Mouse (Mus musculus): Measurements from ENCODE around the gene Cdca3. TPM values are rescaled to one million over a fixed set of nuclear protein-coding genes. Genes with fewer than 3 reads are reported as not detected.
A peak's percentile ranks its signal among the peaks of the same experiment; 100 is the strongest.
"Not testable (repeated sequence)": the region's sequence is repeated elsewhere in the genome, so short reads cannot be mapped to it uniquely, and the experiment has no call there.

Cdca3 gene
- total RNA-seq, 2 experiments from 2014 or later, result 1.1 to 1.2 TPM

- DNase-seq (ENCODE audit: extremely low spot score in 1 of 2, low spot score in 1 of 2), result peak; percentile 36 to 39
These were observed 20.9 kb upstream of the Cdca3 start, which contains the start of gene Spsb2 for GRCm38 (mm10) chr6:124808358-124809012. Gene Spsb2 (plus strand): TSS chr6:124808661.

DNA sequence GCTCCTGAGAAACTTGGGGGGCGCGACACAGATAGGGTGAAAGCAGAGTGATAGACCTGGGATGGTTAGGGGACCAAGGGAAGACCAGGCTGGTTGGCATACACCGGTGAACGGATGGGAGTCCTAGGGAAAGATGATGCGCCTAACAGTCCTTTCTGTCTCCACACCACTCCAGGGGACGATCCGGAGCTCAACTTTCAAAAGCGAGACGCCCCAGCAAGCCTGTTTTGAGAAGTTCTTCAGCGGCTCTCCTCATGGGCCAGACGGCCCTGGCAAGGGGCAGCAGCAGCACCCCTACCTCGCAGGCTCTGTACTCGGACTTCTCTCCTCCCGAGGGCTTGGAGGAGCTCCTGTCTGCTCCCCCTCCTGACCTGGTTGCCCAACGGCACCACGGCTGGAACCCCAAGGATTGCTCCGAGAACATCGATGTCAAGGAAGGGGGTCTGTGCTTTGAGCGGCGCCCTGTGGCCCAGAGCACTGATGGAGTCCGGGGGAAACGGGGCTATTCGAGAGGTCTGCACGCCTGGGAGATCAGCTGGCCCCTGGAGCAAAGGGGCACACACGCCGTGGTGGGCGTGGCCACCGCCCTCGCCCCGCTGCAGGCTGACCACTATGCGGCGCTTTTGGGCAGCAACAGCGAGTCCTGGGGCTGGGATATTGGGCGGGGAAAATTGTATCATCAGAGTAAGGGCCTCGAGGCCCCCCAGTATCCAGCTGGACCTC lies 20.1 kb upstream of the Cdca3 start:
- peak; percentile 53 to 61 for DNase-seq (ENCODE audit: extremely low spot score in 1 of 2, low spot score in 1 of 2)

DNA sequence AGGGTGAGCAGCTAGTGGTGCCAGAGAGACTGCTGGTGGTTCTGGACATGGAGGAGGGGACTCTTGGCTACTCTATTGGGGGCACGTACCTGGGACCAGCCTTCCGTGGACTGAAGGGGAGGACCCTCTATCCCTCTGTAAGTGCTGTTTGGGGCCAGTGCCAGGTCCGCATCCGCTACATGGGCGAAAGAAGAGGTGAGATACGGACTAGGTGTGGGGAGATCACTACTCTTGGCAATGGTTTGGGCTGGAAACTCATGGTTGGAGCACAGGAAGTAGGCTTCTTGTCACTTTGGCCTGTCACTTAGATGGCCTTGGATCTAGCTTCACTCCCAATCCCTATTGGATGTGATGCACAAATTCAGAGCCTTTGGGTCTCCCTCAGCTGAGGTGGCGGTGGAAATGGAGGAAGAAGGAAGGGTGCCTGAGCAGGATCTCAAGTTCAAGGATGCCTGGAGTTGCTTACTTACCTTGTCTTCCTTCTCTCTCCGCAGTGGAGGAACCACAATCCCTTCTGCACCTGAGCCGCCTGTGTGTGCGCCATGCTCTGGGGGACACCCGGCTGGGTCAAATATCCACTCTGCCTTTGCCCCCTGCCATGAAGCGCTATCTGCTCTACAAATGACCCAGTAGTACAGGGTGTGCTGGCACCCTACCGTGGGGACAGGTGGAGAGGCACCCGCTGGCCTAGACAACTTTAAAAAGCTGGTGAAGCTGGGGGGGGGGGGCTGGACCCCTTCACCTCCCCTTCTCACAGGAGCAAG lies 19.4 kb upstream of the Cdca3 start:
- DNase-seq (ENCODE audit: extremely low spot score in 1 of 2, low spot score in 1 of 2), result no peak

DNA sequence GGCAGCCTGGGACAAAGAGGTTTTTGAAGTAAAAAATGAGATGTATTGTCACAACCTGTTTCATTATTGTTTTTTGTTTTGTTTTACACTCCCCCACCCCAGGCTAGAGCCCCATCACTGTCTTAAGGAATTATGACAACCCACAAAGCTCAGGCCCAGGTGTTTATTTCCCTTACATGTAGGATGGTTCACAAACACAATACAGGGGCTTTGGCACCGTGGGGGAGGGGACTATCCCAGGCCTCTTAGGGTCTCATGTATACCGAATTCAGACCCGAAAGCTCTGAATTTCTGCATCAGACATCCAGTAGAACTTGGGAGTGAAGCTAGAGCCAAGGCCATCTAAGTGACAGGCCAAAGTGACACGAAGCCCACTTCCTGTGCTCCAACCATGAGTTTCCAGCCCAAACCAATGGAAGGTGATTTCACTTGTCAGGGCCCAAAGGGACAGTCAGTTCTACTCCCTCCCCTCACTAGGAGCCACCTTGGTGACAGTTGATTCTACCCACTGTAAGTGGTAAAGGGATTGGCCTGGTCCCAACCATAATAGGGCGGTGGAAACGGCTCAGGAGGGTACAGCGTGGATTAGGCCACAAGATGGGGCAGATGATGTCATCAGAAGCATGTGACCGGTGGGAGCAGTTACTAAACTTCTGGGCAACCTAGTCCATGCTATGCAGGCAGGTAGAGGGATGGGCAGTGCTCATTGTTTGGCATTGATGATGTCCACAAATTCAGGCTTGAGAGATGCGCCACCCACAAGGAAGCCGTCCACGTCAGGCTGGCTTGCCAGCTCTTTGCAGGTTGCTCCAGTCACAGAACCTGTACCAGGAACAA lies 18.6 kb upstream of the Cdca3 start:
- not testable (repeated sequence) for DNase-seq (ENCODE audit: extremely low spot score in 1 of 2, low spot score in 1 of 2)

- no peak for DNase-seq (ENCODE audit: extremely low spot score in 1 of 2, low spot score in 1 of 2)
These were observed 18.0 kb upstream of the Cdca3 start for GRCm38 (mm10) chr6:124811403-124811665.

- DNase-seq (ENCODE audit: extremely low spot score in 1 of 2, low spot score in 1 of 2), result no peak
These were observed 17.4 kb upstream of the Cdca3 start for GRCm38 (mm10) chr6:124811701-124812560.

- DNase-seq (ENCODE audit: extremely low spot score in 1 of 2, low spot score in 1 of 2), result no peak
These were observed 16.5 kb upstream of the Cdca3 start for GRCm38 (mm10) chr6:124812848-124813247.

DNA sequence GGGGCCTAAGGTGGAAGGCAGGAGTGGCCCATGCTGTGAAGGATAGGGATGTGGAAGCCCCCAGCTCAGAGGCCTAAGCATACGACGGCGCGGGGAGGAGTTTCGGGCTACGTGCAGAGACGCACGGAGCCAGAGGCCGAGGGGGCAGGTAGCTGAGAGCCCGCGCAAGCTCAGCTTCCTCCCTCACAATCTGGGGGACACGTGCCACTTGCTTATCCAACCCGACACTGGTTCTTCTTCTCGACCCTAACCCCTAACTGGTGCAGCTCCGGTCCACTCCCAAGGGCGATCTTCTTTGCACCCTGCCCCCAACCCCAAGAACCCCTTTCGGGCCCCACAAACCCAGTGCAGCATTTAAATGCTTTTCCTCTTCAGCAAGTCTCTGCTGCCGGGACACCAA lies 15.9 kb upstream of the Cdca3 start:
- DNase-seq (ENCODE audit: extremely low spot score in 1 of 2, low spot score in 1 of 2), result peak; percentile 49 to 58

GRCm38 (mm10) chr6:124813933-124814332 lies 15.4 kb upstream of the Cdca3 start, which contains the start of gene Tpi1:
Gene Tpi1 (minus strand): TSS chr6:124814296.
- DNase-seq (ENCODE audit: extremely low spot score in 1 of 2, low spot score in 1 of 2), result peak; percentile 78 to 79

GRCm38 (mm10) chr6:124814448-124814847 lies 14.9 kb upstream of the Cdca3 start:
- peak in 1 of 2 experiments; percentile 21 for DNase-seq (ENCODE audit: extremely low spot score in 1 of 2, low spot score in 1 of 2)

DNA sequence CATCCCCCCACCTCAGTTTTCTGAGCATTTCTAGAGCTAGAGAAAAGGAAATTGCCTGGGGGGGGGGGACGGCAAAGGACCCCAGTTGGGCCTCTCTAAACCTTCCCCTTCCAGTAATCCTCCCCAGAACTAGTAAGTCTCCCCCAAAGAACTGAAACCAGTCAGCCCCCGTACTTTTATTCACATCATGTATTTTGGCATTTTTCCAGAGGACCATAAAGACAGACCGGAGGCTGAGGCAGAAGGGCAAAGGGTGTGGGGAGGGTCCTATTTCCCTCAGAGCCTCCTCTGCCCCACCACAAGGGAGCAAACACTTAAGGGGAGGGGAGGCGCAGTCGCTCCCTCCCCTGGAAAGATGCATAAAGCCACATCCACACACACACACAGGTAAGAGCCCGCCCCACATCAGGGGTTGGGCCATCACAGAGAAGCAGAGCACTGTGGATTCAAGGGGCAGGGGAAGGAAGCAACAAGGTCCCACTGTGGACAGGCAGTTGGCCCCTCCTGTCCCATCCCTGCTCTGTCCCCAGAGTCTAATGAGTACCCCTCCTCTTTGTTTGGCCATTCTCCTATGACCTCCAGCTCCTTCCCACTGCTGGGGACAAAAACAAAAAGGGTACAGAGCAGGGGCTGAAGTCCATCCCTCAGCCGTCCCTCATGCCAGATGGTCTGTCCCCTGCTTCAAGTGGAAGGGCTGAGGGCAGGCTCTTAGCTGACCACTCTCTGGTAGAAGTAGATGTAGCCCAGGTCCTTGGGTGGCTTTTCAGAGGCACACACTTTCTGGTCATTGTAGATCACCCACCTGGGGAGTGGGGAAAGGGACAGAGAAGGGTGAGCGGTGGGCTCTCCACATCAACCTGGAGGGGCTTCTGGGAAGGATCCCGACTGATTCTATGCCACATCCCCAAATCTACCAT lies 14.2 kb upstream of the Cdca3 start:
- no peak for DNase-seq (ENCODE audit: extremely low spot score in 1 of 2, low spot score in 1 of 2)

DNA sequence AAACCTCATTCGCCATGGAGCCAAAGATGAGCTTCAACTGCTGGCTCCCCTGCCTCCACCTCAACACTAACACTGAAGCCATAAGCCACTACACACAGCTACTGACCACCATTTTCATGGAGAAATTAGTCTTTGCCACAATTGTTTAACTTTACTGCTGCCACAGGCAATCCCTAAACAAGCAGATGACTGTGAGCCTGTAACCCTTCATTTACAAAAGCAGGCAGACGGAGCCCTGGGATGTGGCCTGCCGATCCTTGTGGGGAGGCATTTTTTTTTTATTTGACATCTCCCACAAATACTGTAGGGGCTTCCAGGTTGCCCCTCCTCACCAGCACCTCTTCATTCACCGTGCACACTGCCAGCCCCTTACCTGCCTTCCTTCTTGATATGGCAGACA lies 12.7 kb upstream of the Cdca3 start:
- DNase-seq (ENCODE audit: extremely low spot score in 1 of 2, low spot score in 1 of 2), result no peak

GRCm38 (mm10) chr6:124817125-124817524 lies 12.2 kb upstream of the Cdca3 start:
- no peak for DNase-seq (ENCODE audit: extremely low spot score in 1 of 2, low spot score in 1 of 2)

DNA sequence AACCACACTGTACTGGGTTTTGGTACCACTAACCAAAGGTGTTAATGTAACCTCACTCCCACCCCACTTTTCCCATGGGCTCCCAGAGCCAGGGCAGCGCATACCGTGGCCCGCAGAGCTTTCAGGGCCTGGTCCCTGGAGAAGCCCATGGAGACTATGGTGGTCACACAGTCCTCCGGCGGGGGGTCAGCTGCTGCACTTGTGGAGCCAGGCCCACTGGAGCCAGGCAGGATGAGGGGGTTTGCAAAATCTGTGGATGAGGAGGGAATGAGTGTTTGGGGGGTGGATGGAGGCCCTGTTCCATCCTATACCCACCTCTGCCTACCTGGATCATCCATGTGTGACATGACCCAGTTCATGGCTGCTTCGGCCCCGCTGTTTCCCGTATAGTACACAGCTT lies 11.8 kb upstream of the Cdca3 start:
- DNase-seq (ENCODE audit: extremely low spot score in 1 of 2, low spot score in 1 of 2), result no peak

GRCm38 (mm10) chr6:124817971-124818370 lies 11.4 kb upstream of the Cdca3 start:
- DNase-seq (ENCODE audit: extremely low spot score in 1 of 2, low spot score in 1 of 2), result no peak

DNA sequence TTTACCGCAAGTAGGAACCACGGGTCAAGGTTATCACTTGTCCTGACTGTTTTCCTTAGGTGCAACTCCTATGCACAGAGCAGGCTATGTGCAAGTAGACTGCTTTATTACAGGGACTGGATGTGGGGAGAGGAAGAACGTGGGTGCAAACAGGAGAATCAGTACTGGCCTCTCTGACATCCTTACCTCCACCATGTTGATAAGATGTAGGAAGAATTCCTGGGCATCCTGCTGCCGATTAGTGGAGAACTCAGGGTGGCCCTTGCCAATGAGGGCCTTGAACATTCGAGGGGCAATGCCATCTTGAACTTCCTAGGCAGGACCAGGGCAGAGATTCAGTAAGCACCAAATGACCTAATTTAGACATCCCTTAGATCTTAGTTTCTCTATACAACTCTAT lies 8.5 kb upstream of the Cdca3 start:
- no peak for DNase-seq (ENCODE audit: extremely low spot score in 1 of 2, low spot score in 1 of 2)

GRCm38 (mm10) chr6:124822049-124822448 lies 7.3 kb upstream of the Cdca3 start:
- DNase-seq (ENCODE audit: extremely low spot score in 1 of 2, low spot score in 1 of 2), result no peak

DNA sequence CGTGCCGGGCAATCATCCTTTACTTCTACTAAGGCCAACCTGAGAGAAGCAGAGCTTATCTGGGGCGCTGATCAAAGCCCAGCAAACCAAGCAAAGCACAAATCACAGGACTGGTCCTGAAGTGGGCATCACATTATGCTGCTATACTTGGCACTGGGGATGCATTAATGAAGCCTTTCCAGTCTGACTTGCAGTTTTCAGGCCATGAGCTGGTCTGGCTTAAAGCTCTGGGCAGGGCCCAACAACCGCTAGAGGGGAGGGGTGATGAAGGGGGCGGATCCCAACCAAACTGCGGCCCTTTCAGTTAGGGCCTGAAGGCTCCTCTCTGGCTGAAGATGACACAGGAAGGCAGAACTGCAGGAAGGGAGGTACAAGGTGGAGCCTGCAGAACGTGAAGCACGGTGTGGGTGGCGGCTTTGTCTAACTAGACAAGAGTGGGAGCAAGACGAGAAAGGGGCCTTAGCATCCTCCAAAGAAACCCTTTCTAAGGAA lies 1.2 kb upstream of the Cdca3 start:
- no peak for DNase-seq (ENCODE audit: extremely low spot score in 1 of 2, low spot score in 1 of 2)
